Mouse (Mus musculus) heart, adult 9 months (tissue): Measurements from ENCODE around the gene Srp72.

Experiments used
- DNase-seq, 2 experiments: peaks; one replicate each; pipeline ENCODE4 v3.0.0; 2022; ENCODE audit warnings: low spot score in 2 of 2

Gene Srp72

DNA sequence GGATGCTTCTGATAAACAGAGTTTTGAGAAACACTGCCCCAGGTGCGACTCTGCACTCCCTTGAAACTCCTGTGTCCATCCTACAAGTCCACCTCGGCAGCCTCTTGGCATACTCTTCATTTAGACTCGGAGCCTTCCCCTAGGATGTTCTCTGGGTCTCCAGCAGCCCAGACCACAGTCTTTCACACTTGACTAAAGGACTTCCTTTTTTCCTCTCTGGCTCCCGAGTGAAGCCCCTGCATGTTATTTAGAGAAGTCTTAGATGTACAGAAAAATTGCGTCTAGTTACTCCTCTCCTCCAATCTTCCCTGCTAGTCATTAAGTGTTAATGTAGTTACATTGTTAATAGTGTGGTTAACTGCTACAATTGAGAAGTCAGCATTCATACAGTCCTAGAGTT is 69.9 kb downstream of the Srp72 start:
- no peak for DNase-seq
